Mouse (Mus musculus) midbrain, postnatal 0 days (tissue): ENCODE measurements around the gene Cphx3. TPM values are rescaled to one million over a fixed set of nuclear protein-coding genes. Genes with fewer than 3 reads are reported as not detected.
"Not testable (repeated sequence)": the region's sequence is repeated elsewhere in the genome, so short reads cannot be mapped to it uniquely, and the experiment has no call there.

Experiments used
- ATAC-seq: fragments of 200-750 bp; cut with Nextera tagmentation; 2 replicates; pipeline ENCODE4 v1.8.0; 2017; ENCODE audit warnings: moderate number of reproducible peaks, mild to moderate bottlenecking, moderate TSS enrichment, moderate library complexity; ENCODE audit not compliant: low FRiP score
- DNase-seq: peaks from one replicate; pipeline ENCODE4 v3.0.0-alpha.2; 2015; ENCODE audit warnings: low spot score
- H3K27ac ChIP-seq: fragments of 300-500 bp; sonication (generic); 2 replicates; pipeline ENCODE4 v1.5.1; 2014; ENCODE audit warnings: low read depth, mild to moderate bottlenecking, low read length, mixed read lengths
- H3K27me3 ChIP-seq: fragments of 300-500 bp; sonication (generic); 2 replicates; pipeline ENCODE4 v1.6.1; 2014; ENCODE audit warnings: low read length, control low read depth, mixed read lengths; ENCODE audit not compliant: insufficient read depth
- H3K36me3 ChIP-seq: fragments of 300-500 bp; sonication (generic); 2 replicates; pipeline ENCODE4 v1.6.1; 2014; ENCODE audit warnings: low read length, control low read depth, mixed read lengths; ENCODE audit not compliant: insufficient read depth
- H3K4me1 ChIP-seq: fragments of 300-500 bp; sonication (generic); 2 replicates; pipeline ENCODE4 v1.6.1; 2014; ENCODE audit warnings: mild to moderate bottlenecking, control low read depth, antibody characterized with exemption, low read length, mixed read lengths; ENCODE audit not compliant: insufficient read depth
- H3K4me2 ChIP-seq: fragments of 300-500 bp; sonication (generic); 2 replicates; pipeline ENCODE4 v1.6.1; 2014; ENCODE audit warnings: low read depth, mild to moderate bottlenecking, low read length, mixed read lengths; ENCODE audit not compliant: poor library complexity, severe bottlenecking
- H3K4me3 ChIP-seq: fragments of 300-500 bp; sonication (generic); 2 replicates; pipeline ENCODE4 v1.5.1; 2014; ENCODE audit warnings: low read depth, mild to moderate bottlenecking, low read length, moderate library complexity
- H3K9ac ChIP-seq: fragments of 300-500 bp; sonication (generic); replicated peaks from 2 replicates; pipeline ENCODE4 v1.6.1; 2014; ENCODE audit warnings: mild to moderate bottlenecking, low read length, moderate library complexity, mixed read lengths; ENCODE audit not compliant: poor library complexity, severe bottlenecking
- H3K9me3 ChIP-seq: fragments of 300-500 bp; sonication (generic); 2 replicates; pipeline ENCODE4 v1.6.1; 2016; ENCODE audit warnings: low read length, control low read depth
- WGBS: fragments of 180-500 bp; shearing (Covaris S2); extraction: QIAGEN DNeasy Blood & Tissue Kit; methylation state at CpG from one replicate; pipeline ENCODE4 v1.1.7; 2014; 5-methylcytosine and 5-hydroxymethylcytosine counted together
- polyA plus RNA-seq: library from polyadenylated mRNA; unstranded; fragments of >200 nt; fragmentation: Nextera tagmentation; extraction: Ambion mirVana; gene quantifications from 2 replicates; pipeline ENCODE4 v1.2.1, GENCODE M21; 2015
- total RNA-seq: library from RNA; depleted of rRNA; stranded (reverse); fragments of >200 nt; gene quantifications from 2 replicates; pipeline ENCODE4 v1.2.3, GENCODE M21; 2014

The Cphx3 gene
- total and polyA plus RNA-seq, 2 experiments from 2014 or later: not detected

DNA sequence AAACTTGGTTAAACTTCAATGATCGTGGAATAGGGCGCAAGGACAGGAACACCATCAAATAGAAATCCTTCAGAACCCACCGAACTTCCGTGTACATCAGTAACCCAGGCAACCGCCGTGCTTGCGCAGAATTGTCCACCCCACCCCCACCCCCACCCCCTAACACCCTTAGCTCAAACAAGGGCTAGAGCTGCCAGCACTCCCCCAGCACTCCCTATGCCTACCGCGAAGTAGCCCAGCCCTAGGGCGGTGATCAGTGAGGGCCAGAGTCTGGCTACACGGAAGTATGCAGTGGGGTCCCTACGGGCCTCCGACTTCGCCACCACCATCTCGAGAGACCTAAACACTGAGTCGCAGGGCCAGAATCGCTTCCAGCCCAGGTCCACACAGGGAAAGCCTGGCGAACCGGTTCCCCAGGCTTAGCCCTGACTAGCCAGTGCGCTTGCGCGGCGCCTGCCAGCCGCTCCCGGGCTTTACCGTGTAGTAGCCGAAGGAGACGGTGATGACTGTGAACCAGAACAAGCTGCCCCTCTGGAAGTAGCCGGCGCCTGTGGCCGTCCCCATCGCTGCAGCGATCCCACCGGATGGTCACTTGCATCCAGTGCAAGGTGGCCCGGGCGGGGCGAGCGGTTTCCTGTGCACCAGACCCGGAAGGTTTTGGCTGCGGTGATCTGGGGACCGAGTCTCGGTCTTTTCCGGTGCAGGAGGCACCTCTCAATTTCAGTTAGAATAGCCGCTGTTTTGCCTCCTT, 15.3 kb upstream of the Cphx3 start:
- not testable (repeated sequence) for H3K27me3 ChIP-seq, H3K36me3 ChIP-seq, H3K4me2 ChIP-seq, H3K9ac ChIP-seq, DNase-seq, H3K27ac ChIP-seq, H3K9me3 ChIP-seq, H3K4me1 ChIP-seq, H3K4me3 ChIP-seq
- peak; percentile 87 for ATAC-seq
- WGBS: no CpG with 5 or more reads among the region's 44 CpGs

DNA sequence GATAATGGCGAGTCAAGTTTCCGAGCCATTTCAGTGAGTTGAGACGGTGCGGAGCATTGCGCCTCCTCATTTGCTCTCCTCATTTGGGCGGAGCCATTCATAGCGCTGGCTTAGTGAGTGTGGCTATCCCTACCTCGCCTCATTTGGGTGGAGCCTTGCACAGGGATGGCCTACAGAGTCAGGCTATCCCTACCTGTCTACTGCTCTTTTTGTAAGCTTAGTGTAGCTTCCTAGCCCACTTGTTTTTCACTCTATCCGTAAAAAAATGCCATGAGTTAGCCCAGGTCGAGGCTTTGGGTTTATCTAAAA, 14.8 kb upstream of the Cphx3 start, which contains the start of gene Tmem254c:
Tmem254c (minus strand) TSS at position 31 of the 309 bp plus-strand sequence.
- H3K9ac ChIP-seq, H3K27ac ChIP-seq, H3K9me3 ChIP-seq, H3K4me2 ChIP-seq, H3K27me3 ChIP-seq, H3K36me3 ChIP-seq, H3K4me1 ChIP-seq, DNase-seq, H3K4me3 ChIP-seq: not testable (repeated sequence)
- no CpG with 5 or more reads among the region's 10 CpGs for WGBS
- ATAC-seq: peak; percentile 87

DNA sequence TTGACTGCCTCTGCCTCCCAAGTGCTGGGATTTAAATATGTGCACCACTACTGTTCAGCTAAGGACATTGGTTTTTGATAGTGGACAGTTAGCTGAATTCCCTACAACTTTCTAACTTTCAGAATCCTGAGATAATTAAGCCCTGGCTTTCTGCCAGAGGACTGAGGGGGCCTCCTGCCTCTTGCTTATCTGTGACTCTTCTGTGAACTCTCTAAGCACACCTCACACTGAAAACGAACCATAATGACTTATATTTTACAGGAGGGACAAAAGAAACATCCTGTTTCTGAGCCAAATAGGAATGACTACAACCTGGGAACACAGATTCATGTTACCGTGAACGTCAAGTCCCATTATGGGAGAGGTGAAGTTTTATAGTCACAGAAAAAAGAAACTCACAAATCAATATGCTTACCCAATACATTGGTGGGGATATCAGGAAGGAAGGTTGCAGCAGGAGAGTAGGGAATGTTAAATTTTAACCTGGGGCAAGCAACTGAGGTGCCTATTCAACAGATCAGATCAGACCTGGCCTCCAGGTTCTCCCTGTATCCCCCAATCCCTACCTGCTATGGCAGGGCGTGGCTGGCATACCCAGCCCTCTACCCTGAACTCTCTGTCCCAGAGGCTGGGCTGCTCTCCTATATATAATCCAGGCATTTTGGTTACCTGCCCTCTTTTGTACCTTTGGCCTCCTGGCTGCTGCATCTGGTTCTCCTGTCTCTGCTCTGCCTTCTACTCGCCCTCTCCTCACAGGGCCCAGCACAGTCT, 5.3 kb upstream of the Cphx3 start:
- WGBS: no CpG with 5 or more reads among the region's 5 CpGs
- not testable (repeated sequence) for H3K9ac ChIP-seq, H3K36me3 ChIP-seq, H3K27ac ChIP-seq, H3K4me3 ChIP-seq, H3K27me3 ChIP-seq, DNase-seq, ATAC-seq, H3K4me1 ChIP-seq, H3K9me3 ChIP-seq, H3K4me2 ChIP-seq

DNA sequence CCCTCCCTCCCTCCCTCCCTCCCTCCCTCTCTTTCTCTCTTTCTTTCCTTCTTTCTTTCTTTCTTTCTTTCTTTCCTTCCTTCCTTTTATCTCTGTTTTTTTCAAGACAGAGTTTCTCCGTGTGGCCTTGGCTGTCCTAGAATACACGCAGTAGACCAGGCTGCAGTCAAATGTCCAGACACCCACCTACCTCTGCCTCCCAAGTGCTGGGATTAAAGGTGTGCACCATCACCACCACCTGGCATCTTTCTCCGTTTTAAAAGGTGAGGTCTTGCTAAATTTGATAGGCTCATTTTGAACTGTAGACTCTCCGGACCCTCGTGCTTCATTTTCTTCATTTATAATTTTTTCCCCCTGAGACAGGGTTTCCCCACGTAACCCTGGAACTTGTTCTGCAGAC, 881 bp upstream of the Cphx3 start, which contains the start of gene Cphx2:
Cphx2 (plus strand) TSS at position 301 of the 400 bp plus-strand sequence.
- DNase-seq, H3K27ac ChIP-seq, H3K27me3 ChIP-seq, H3K9me3 ChIP-seq, H3K4me3 ChIP-seq, H3K36me3 ChIP-seq, H3K9ac ChIP-seq, H3K4me2 ChIP-seq, ATAC-seq, H3K4me1 ChIP-seq: not testable (repeated sequence)
- no CpG with 5 or more reads among the region's 6 CpGs for WGBS

DNA sequence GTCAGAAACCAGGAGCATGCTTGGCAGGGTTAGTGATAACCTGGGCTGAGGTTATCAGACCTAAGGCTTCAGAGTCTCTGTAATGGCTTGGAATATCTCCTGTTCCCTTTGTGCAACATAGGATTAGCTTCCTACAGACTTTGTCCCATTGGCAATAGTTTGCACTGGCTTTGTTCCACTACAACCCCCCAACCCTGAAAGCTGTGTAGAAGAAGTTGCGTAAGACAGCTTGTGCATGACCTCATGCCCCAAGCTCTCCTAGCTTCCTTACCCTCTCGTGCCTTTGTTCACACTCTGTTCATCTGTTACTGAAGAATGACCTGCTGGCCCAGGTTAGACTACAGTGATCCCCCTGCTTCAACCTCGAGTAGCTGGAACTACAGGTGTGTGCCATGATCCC, 15.5 kb downstream of the Cphx3 start:
- H3K4me3 ChIP-seq, H3K9ac ChIP-seq, ATAC-seq, H3K4me2 ChIP-seq, H3K9me3 ChIP-seq, H3K27ac ChIP-seq, H3K4me1 ChIP-seq, DNase-seq, H3K27me3 ChIP-seq, H3K36me3 ChIP-seq: not testable (repeated sequence)
- no CpG with 5 or more reads among the region's 3 CpGs for WGBS

DNA sequence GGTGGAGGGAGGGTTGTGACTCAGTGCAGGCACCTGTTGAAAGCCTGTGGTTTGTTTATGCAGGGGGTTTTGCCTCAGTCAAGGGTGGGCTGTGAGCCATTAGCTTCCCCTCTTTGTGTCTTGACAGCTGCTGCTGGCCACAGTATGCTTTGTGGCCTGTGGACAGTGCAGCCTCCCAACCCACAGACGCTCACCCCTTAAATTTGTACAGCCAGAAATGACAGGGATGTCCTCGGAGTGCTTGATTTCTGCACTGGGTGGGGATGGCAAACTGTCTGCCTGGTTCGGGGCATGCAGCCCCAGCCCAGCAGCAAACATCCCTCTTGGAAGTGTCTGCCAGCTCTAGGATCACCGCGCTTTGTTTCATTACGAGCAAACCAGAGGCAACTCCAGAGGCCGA, 36.1 kb downstream of the Cphx3 start, which contains the start of gene Duxbl2:
Duxbl2 (plus strand) TSS at position 200 of the 400 bp plus-strand sequence.
- not testable (repeated sequence) for H3K27me3 ChIP-seq, H3K4me2 ChIP-seq, DNase-seq, H3K4me1 ChIP-seq, H3K36me3 ChIP-seq, H3K9me3 ChIP-seq, H3K9ac ChIP-seq, H3K27ac ChIP-seq, H3K4me3 ChIP-seq
- no CpG with 5 or more reads among the region's 7 CpGs for WGBS
- peak; percentile 49 for ATAC-seq

DNA sequence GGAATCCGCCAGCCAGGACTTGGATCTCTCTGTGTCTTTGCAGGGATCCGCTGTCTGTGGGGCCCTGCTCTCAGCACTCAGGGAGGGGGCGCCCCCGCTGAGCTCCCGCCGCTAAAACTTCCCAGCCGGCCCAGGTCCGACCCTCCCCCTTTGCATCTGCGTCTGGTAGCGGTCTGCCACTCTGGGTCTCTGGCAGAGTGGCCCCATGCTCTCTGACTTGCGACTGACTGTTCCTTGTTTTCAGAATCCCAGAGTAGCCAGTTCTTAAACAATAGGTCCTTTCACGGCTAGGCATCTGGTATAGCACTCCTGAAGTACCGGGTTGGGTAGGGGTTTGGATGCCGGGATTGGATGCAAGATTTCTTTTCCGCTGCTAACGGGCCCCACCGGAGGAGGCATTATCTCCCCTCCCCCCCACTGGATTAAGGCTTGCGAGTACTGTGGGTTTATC, 36.5 kb downstream of the Cphx3 start:
- whole genome bisulfite sequencing: no CpG with 5 or more reads among the region's 18 CpGs
- not testable (repeated sequence) for H3K4me1 ChIP-seq, H3K9me3 ChIP-seq, H3K4me3 ChIP-seq, H3K9ac ChIP-seq, H3K27me3 ChIP-seq, DNase-seq, H3K4me2 ChIP-seq, H3K36me3 ChIP-seq, H3K27ac ChIP-seq
- ATAC-seq: peak; percentile 93

DNA sequence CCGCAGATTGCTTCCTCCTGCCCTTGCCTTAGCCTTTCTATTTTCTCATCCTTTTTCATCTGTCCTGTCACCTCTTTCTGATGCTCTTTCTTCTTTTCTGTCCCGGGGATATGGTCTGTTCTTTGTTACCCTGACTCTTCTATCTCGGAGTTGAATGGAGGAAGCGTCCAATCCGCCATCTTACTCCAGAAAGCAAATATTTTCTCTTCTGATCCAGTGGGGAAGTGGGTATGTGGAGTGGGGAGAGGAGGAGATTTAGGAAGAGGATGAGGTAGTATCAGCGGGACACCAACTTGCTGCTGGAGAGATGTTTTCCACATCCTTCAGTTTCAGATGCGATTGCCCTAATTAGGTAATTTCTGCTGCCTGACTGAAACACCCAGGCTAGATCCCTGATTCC, 37.0 kb downstream of the Cphx3 start:
- not testable (repeated sequence) for H3K36me3 ChIP-seq, H3K27me3 ChIP-seq, H3K4me2 ChIP-seq, H3K4me3 ChIP-seq, H3K4me1 ChIP-seq, H3K9me3 ChIP-seq, DNase-seq, H3K9ac ChIP-seq, H3K27ac ChIP-seq
- peak; percentile 48; the same call in 1 of the 2 replicates for ATAC-seq
- WGBS: no CpG with 5 or more reads among the region's 7 CpGs
